Mouse (Mus musculus) lung, postnatal 0 days (tissue): ENCODE results near the gene Pgm5.

Experiments used
- CTCF ChIP-seq: IDR thresholded peaks from 2 replicates; pipeline ENCODE4 v1.5.1; 2016; ENCODE audit warnings: antibody characterized with exemption, mild to moderate bottlenecking
- EP300 ChIP-seq: IDR thresholded peaks from 2 replicates; pipeline ENCODE4 v1.6.1; 2016; ENCODE audit warnings: antibody characterized with exemption, mild to moderate bottlenecking, control low read depth

DNA sequence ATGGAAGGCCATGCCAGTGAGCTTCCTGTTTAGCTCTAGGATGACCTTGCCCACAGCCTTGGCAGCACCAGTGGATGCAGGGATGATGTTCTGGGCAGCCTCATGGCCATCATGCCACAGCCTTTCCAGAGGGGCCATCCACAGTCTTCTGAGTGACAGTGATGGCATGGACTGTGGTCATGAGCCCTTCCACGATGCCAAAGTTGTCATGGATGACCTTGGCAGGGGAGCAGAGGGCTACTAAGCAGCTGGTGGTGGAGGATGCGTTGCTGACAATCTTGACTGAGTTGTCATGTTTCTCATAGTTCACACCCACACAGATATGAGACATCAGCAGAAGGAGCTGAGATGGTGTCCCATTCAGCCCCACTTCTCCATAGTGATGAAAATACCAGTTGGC, 169.0 kb downstream of the Pgm5 start:
- TF ChIP-seq EP300 (no peak), CTCF (no peak)
